In the genomic region with DNA sequence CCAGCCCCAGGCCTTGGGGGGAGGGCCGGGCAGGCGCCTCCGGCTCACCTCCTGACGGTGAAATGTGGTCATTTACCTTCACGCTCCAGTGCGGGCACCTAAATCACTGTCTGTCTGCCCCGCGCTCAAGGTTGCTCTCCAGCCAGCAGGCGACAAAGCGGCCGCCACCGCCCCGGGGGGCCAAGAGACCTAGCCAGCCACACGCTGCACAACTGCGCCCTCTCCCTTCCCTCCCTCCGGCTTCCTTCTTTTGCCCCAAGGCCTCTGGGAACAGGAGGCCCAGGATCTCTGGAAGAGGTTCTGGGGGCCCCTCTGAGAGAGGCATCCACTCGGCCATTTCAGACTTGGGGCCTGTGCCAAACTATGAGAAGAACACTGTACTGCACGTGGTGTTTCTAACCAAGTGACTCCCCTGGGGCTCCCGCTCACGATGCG, we compare ENCODE assay signal across 9 mouse cellular contexts. TPM values are rescaled to one million over a fixed set of nuclear protein-coding genes. Genes with fewer than 3 reads are reported as not detected.
DNase-seq lines count a peak whose midpoint lies in the region; ATAC-seq and TF ChIP-seq lines count a peak whose summit lies in the region.
"Had no signal": no experiment of that assay in that cellular context is flagged by ENCODE, and none has a peak within 500 bp of the region (broad histone marks: within the 10 kb centered on the region; RNA-seq: fewer than 3 reads in every experiment).

No protein-coding gene starts in this region.

- peak; percentile 46 for DNase-seq in adrenal gland, postnatal 25 days
- DNase-seq in forelimb bud, embryonic 11.5 days (ENCODE audit: low read depth, low spot score) = peak; percentile 19
- DNase-seq in frontal cortex, postnatal 10 days (ENCODE audit: low spot score in 2 of 2) = no peak
- DNase-seq in gastrocnemius, postnatal 36 days = no peak
- no peak for DNase-seq in layer of hippocampus, adult 18-20 months (ENCODE audit: low spot score in 2 of 2)

- H3K9ac ChIP-seq in kidney, embryonic 15.5 days = no peak overlapping the region
- H3K9ac ChIP-seq in neural tube, embryonic 15.5 days (replicated peaks) = no peak overlapping the region
- H3K9ac ChIP-seq: liver, embryonic 14.5 days had no signal

- H3K4me2 ChIP-seq in kidney, embryonic 15.5 days = peak overlapping the region; percentile 52
- peak overlapping the region; percentile 48 for H3K4me2 ChIP-seq in neural tube, embryonic 15.5 days

- H3K27ac ChIP-seq in kidney, embryonic 15.5 days = no peak overlapping the region
- H3K27ac ChIP-seq in neural tube, embryonic 15.5 days (replicated peaks) = peak overlapping the region; percentile 68
- H3K27ac ChIP-seq: liver, embryonic 14.5 days had no signal

- ATAC-seq in kidney, embryonic 15.5 days (replicated peaks; ENCODE audit: low FRiP score) = peak; percentile 89
- peak; percentile 36; the same call in 1 of the 2 replicates for ATAC-seq in neural tube, embryonic 15.5 days (ENCODE audit: low FRiP score)

- H3K4me1 ChIP-seq in E14TG2a.4 (replicated peaks; ENCODE audit: low read depth, low read length) = peaks cover 27% of the 10 kb centered on the region
- H3K4me1 ChIP-seq in kidney, embryonic 15.5 days = peaks cover 27% of the 10 kb centered on the region
- H3K4me1 ChIP-seq in neural tube, embryonic 15.5 days = peaks cover 59% of the 10 kb centered on the region

- intact Hi-C loops in gastrocnemius, postnatal 36 days (cut with DNase I) = no loop called here

- no peaks in the 10 kb centered on the region for H3K9me3 ChIP-seq in E14TG2a.4 (ENCODE audit: low read length)
- H3K9me3 ChIP-seq in kidney, embryonic 15.5 days (replicated peaks) = no peaks in the 10 kb centered on the region
- H3K9me3 ChIP-seq in neural tube, embryonic 15.5 days (replicated peaks) = no peaks in the 10 kb centered on the region

- H3K4me3 ChIP-seq in E14TG2a.4 (replicated peaks; ENCODE audit: low read length) = peak overlapping the region; percentile 63
- peak overlapping the region; percentile 17; the same call in 1 of the 2 replicates for H3K4me3 ChIP-seq in kidney, embryonic 15.5 days (replicated peaks)
- H3K4me3 ChIP-seq in neural tube, embryonic 15.5 days (replicated peaks) = no peak overlapping the region

- TF ChIP-seq CTCF in E14TG2a.4 (conservative IDR thresholded peaks at IDR 0.05; ENCODE audit: low read length) = no peak

- H3K36me3 ChIP-seq in E14TG2a.4 (ENCODE audit: insufficient read depth, low read length) = no peaks in the 10 kb centered on the region
- no peaks in the 10 kb centered on the region for H3K36me3 ChIP-seq in kidney, embryonic 15.5 days
- H3K36me3 ChIP-seq in neural tube, embryonic 15.5 days = no peaks in the 10 kb centered on the region

- peaks cover 59% of the 10 kb centered on the region for H3K27me3 ChIP-seq in E14TG2a.4 (ENCODE audit: insufficient read depth, low read length)
- H3K27me3 ChIP-seq in kidney, embryonic 15.5 days = peaks cover 58% of the 10 kb centered on the region
- no peaks in the 10 kb centered on the region for H3K27me3 ChIP-seq in neural tube, embryonic 15.5 days (replicated peaks)

- WGBS in kidney, embryonic 15.5 days = under 1% methylated on average over 21 of the region's 21 CpGs
- WGBS in neural tube, embryonic 15.5 days = 2% methylated on average over 20 of the region's 21 CpGs

RNA-seq across cellular contexts. Expression of a gene that starts 54.8 kb away (rescaled TPM):
- 16.9 and 21.8 TPM in 2 replicates for total RNA-seq in adrenal gland, postnatal 25 days (2021)
- polyA plus RNA-seq in kidney, embryonic 15.5 days (2015; fragmentation: Nextera tagmentation; extraction: Ambion mirVana) = 10.0 and 13.7 TPM in 2 replicates
- polyA plus RNA-seq in neural tube, embryonic 15.5 days (2015; fragmentation: Nextera tagmentation; extraction: Ambion mirVana) = 19.2 and 19.6 TPM in 2 replicates
- 1 to 10 TPM; 6.0 to 8.9 TPM for total RNA-seq in gastrocnemius, postnatal 36 days (2021)
- 10 to 100 TPM in 1 of 2 experiments, 1 to 10 TPM in 1; 9.0 to 13.0 TPM for total RNA-seq in layer of hippocampus, adult 18-20 months (2021)

Comparison
In these comparisons a context has a peak if more than half of its experiments do, and no peak if none do; other contexts are left out.
1. DNase-seq: peak in adrenal gland, postnatal 25 days (single experiment) and forelimb bud, embryonic 11.5 days (single experiment); none in frontal cortex, postnatal 10 days (0 of 2), gastrocnemius, postnatal 36 days (0 of 2) and layer of hippocampus, adult 18-20 months (0 of 2).